Mouse (Mus musculus): ENCODE measurements at regions not wholly inside any gene's neighbourhood (a gene's known extent, or its start where the extent isn't known, plus 50 kb on each side); places are given as distances from the start of the nearest gene placed in this dataset.

- ATAC-seq (ENCODE audit: insufficient number of reproducible peaks, low FRiP score, low TSS enrichment), result no peak
Observed at GRCm38 (mm10) chr14:24928726-24929125, 441.8 kb downstream of the Rps24 start.

- ATAC-seq (ENCODE audit: insufficient number of reproducible peaks, low FRiP score, low TSS enrichment), result no peak
Observed at GRCm38 (mm10) chr14:24930251-24930650, 443.3 kb downstream of the Rps24 start.

- ATAC-seq (ENCODE audit: insufficient number of reproducible peaks, low FRiP score, low TSS enrichment), result no peak
Observed at GRCm38 (mm10) chr14:24937876-24938275, 451.0 kb downstream of the Rps24 start.

DNA sequence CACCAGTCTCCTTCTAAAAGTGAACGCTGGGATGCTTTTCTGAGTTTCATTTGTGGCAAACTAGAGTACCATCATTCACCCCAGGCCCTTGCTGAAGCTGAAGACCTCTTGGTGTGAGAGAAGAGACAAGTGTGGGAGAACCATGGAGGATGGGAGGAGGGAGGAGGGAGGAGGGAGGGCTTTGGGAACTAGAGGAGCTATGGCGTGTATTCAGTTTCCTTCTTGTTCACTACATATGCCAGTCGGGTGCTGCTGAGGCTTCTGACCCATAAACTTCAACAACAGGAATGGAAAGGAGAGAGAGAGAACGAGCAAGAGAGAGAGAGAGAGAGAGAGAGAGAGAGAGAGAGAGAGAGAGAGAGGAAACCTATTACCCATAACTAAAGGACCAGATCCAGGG, 452.1 kb downstream of the Rps24 start:
- no peak for ATAC-seq (ENCODE audit: insufficient number of reproducible peaks, low FRiP score, low TSS enrichment)

GRCm38 (mm10) chr14:24939476-24940200, 452.7 kb downstream of the Rps24 start:
- ATAC-seq (ENCODE audit: insufficient number of reproducible peaks, low FRiP score, low TSS enrichment), result peak; percentile 83

DNA sequence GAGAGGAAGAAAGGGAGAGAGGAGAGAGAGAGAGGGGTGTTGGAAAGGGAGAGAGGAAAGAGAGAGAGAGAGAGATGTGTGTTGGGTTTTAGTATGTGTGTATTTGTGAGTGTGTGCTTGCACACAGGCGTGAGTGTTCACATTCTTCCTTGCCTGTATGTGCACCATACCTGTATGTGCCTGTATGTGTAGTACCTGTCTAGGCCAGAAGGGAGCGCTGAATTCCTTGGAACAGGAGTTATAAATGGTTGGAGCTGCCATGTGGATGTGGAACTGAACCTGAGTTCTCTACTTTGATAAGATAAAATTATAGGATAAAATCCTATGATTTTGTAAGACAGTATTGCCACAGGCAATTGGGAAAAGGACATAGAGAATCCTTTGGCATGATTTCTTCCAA, 458.8 kb downstream of the Rps24 start:
- ATAC-seq (ENCODE audit: insufficient number of reproducible peaks, low FRiP score, low TSS enrichment), result no peak

GRCm38 (mm10) chr14:24947084-24947483, 460.2 kb downstream of the Rps24 start:
- no peak for ATAC-seq (ENCODE audit: insufficient number of reproducible peaks, low FRiP score, low TSS enrichment)

DNA sequence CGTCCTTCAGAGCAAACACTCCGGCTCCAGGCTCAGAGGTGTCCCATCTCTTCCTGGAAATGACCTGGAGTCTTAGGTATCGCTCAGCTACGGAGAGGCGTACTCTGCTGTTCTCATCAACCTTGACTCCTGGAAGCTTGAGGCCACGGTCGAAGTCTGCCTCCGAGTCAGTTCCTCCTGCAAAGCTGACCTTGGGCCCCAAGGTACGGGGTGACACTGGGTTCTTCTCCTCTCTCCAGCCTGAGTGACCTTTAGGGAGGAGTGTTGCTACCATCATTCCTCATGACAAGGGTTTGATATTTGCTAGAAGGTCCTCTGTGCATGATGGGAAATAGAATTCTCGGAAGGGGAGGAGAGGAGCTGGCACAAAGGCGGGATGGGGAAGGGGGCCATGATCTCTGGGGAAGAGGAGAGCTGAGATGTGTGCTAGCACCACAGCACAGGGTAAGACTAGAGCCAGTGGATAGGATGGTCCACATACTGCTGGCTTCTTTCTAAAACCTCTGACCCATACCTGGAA, 469.0 kb downstream of the Rps24 start:
- no peak for ATAC-seq (ENCODE audit: insufficient number of reproducible peaks, low FRiP score, low TSS enrichment)

GRCm38 (mm10) chr14:24956528-24957210, 469.7 kb downstream of the Rps24 start:
- peak; percentile 60 for ATAC-seq (ENCODE audit: insufficient number of reproducible peaks, low FRiP score, low TSS enrichment)

GRCm38 (mm10) chr14:24957392-24957791, 470.5 kb downstream of the Rps24 start:
- no peak for ATAC-seq (ENCODE audit: insufficient number of reproducible peaks, low FRiP score, low TSS enrichment)

GRCm38 (mm10) chr14:24958821-24959220, 471.9 kb downstream of the Rps24 start:
- no peak for ATAC-seq (ENCODE audit: insufficient number of reproducible peaks, low FRiP score, low TSS enrichment)

GRCm38 (mm10) chr14:24959401-24959800, 472.5 kb downstream of the Rps24 start:
- ATAC-seq (ENCODE audit: insufficient number of reproducible peaks, low FRiP score, low TSS enrichment), result no peak

DNA sequence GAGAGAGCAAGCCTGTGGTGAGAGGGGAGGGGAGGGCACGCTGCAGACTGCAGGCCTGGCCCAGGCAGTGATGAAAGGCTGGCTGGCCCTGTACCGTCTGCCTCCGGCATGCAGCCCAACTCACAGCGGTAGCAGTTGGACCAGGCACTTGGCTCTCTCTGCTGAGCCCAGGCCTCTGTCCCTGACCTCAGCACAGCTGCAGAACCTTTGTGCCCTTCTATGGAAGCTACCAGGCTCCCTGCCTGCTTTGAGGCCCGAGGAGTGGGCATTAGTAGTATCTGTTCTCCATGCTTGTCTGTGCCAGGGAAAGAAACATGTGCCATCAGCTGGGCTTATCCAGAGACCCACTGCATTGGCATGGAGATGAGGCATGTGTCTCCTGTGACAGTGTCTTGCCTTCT, 473.2 kb downstream of the Rps24 start:
- ATAC-seq (ENCODE audit: insufficient number of reproducible peaks, low FRiP score, low TSS enrichment), result peak; percentile 75

DNA sequence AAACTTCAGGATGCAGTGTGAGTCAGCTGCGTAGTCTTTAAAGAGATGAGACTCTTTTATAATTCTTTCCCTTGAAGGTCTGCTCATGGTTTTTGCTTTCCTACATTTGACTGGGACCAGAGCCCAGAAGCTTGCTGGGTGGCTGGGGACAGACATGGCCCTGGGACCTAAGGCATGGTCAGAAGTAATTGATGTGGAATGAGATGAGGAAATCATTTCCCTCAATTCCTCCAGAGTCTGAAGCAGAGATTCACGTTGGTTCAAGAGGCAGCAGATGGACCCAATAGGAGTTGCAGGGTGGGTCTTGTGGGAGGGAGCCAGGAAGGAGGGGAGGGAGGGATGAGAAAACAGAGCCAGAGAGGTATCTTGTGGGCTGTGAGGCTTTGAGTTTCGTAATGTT, 473.9 kb downstream of the Rps24 start:
- no peak; the same call in 1 of the 2 replicates for ATAC-seq (ENCODE audit: insufficient number of reproducible peaks, low FRiP score, low TSS enrichment)

DNA sequence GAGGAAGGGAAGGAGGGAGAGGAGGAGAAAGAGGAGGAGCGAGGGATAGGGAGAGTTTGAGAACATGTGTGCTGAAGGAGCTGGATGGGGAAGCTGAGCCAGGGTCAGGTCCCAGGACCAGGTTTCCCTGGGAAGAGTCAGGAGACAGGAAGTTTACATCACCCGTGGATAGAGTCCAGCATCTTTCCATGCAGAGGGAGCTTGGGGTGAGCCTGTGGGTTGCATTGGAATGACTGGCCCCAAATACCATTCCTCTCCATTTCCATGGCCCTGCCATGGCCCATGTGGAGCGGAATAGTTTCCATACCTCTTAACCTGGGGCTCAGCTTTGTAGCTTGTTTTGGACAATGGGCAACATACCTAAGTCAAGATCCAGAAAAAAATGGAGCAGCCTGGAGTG, 474.8 kb downstream of the Rps24 start:
- ATAC-seq (ENCODE audit: insufficient number of reproducible peaks, low FRiP score, low TSS enrichment), result no peak

DNA sequence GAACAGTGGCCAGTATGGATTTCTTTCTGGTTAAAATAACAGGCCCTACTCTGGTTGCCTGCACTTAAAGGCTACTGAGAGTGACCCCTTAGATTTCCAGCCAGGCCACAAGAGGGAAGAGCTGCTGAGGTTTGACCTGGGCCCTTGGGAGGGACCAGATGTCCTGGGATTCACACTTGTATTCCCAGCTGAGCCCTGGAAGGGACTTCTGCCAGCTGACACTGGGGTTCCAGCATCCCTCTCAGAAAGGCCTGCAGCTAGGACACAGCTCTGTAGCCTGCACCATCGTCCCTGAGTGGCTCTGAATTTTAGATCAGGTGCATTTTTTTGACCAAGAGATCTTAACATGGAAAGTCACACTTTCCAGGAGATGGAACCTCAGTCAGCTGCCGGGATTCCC, 482.7 kb downstream of the Rps24 start:
- ATAC-seq (ENCODE audit: insufficient number of reproducible peaks, low FRiP score, low TSS enrichment), result no peak

GRCm38 (mm10) chr14:24972357-24972756, 485.4 kb downstream of the Rps24 start:
- no peak for ATAC-seq (ENCODE audit: insufficient number of reproducible peaks, low FRiP score, low TSS enrichment)

DNA sequence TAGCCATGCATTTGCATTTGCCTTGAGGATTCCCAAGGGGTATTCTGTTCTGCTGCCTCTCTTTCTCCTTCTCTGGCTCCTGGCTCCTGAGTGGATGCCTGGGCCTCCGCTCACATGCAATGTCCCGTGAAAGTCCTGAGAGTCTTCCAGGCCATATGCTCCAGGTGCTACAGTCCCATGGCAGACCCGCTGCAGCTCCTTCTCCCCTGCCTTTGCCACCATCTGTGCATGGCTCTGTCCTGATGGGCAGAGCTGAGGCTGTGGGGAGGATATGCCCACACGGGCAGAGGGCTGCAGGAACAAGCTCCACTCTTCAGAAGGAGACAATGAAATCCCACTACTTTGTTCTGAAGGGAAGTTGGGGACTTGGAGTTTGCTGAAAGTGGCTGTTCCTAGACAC, 485.9 kb upstream of the Zmiz1 start:
- ATAC-seq (ENCODE audit: insufficient number of reproducible peaks, low FRiP score, low TSS enrichment), result peak; percentile 90

DNA sequence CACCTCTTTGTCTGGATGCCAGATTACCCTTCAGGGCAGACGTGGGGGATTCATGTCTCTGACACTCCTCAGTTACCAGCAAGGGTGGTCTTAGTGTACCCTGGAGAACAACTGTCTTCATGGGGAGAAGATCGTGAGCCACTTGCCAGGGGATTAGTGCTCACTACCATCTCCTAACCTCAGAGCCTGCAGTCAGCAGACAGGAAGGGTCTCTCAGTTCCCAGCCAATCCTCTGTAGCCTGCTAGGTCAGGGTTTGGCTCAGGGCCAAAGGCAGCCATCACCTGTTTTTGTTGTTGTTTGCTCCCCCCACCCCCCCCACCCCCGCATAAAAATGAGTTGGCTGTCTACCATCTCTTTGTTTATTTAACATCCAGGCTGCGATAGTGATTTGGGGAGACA, 485.4 kb upstream of the Zmiz1 start:
- no peak for ATAC-seq (ENCODE audit: insufficient number of reproducible peaks, low FRiP score, low TSS enrichment)

- ATAC-seq (ENCODE audit: insufficient number of reproducible peaks, low FRiP score, low TSS enrichment), result no peak
Observed at GRCm38 (mm10) chr14:24982489-24982888, 476.5 kb upstream of the Zmiz1 start.

DNA sequence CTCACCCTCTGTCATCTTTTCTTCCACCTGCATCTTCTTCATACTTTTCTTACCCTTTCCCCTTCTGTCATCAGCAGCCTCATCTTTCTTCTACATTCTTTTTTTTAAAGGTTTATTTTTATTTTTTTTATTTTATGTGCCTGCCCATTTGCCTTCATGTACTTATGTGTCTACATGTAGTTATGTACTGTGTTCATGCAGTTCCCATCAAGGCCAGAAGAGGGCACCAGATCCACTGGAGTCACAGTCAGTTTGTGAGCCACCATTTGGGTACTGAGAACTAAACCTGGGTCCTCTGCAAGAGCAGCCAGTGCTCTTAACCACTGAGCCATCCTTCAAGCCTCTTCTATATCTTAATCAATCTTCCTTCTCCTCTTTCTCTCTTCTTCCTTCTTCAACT, 475.7 kb upstream of the Zmiz1 start:
- ATAC-seq (ENCODE audit: insufficient number of reproducible peaks, low FRiP score, low TSS enrichment), result no peak

Data from cerebellum, adult (tissue).